8 mouse cellular contexts compared by ENCODE assay signal in the genomic region with DNA sequence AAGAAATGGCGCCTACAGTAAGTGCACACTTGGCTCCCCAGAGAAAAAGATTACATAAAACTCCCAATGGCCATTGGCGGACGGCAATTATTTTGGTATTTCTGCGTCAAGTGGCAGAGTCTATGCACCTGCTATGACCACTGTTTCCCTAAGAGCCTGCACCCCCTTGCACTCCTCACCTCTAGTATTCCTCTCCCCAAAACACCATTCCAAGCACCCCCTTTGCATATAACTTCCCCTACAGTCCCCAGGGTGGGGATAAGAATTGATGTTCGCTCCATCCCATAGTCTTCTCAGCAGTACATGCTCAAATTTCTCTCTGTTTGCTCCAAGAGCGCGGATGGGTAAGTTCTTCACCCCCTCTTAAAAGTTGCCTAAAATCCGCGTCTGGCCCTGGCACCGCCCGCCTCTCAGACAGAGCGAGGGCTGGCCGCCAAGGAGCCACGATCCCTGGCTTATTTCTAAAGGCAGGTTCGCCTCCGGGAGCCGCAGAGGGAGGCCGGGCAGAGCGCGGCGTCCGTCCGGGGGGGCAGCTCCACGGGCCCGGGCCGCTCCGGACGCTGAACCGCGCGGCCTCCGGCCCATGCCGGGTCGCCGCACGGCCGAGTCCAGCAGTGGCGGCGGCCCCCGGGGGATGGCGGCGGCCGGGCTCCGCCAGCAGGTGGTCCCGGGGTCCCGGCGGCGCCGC. TPM values are rescaled to one million over a fixed set of nuclear protein-coding genes. Genes with fewer than 3 reads are reported as not detected.
DNase-seq lines count a peak whose midpoint lies in the region; ATAC-seq lines count a peak whose summit lies in the region.

No protein-coding gene starts in this region.

- DNase-seq in urinary bladder, adult 18-20 months (ENCODE audit: low spot score in 2 of 2) = peak; percentile 24 to 50
- DNase-seq in urinary bladder, postnatal 10 days (ENCODE audit: low spot score) = no peak
- peak; percentile 56 for DNase-seq in embryo, embryonic 11 days
- peak; percentile 19 to 29 for DNase-seq in heart, adult 9 months (ENCODE audit: low spot score in 2 of 2)
- DNase-seq in kidney, adult 8-10 months = peak; percentile 41 to 65
- DNase-seq in lung, postnatal 10 days = peak; percentile 54

- peak; percentile 73 for ATAC-seq in stomach, embryonic 16.5 days (ENCODE audit: insufficient read depth, low FRiP score)
- ATAC-seq in megakaryocyte progenitor cell, adult 5-6 weeks (replicated peaks; ENCODE audit: poor library complexity) = no peak; the same call in 1 of the 2 replicates

- peak overlapping the region; percentile 72 for H3K4me3 ChIP-seq in stomach, embryonic 16.5 days (replicated peaks; ENCODE audit: low read length)

- peak overlapping the region; percentile 42 for H3K27ac ChIP-seq in stomach, embryonic 16.5 days (ENCODE audit: low read length)

- H3K4me1 ChIP-seq in stomach, embryonic 16.5 days (ENCODE audit: control insufficient read depth, insufficient read depth, low read length) = peaks cover 3% of the 10 kb centered on the region; the same call in 1 of the 2 replicates

- peak overlapping the region; percentile 81 for H3K9ac ChIP-seq in stomach, embryonic 16.5 days (ENCODE audit: low read length)

- peak overlapping the region; percentile 87 for H3K4me2 ChIP-seq in stomach, embryonic 16.5 days (ENCODE audit: low read depth, low read length)

- H3K27me3 ChIP-seq in stomach, embryonic 16.5 days (ENCODE audit: control insufficient read depth, insufficient read depth, low read length) = no peaks in the 10 kb centered on the region

- no peaks in the 10 kb centered on the region for H3K36me3 ChIP-seq in stomach, embryonic 16.5 days (ENCODE audit: control insufficient read depth, insufficient read depth, low read length)

- no peaks in the 10 kb centered on the region for H3K9me3 ChIP-seq in stomach, embryonic 16.5 days (replicated peaks; ENCODE audit: control insufficient read depth, low read length)

- 3% methylated on average over 48 of the region's 49 CpGs for WGBS in stomach, embryonic 16.5 days

RNA-seq across cellular contexts. Expression of a gene that starts 0.4 kb away (rescaled TPM):
- 2.9 and 3.6 TPM in 2 replicates for polyA plus RNA-seq in stomach, embryonic 16.5 days (2015; fragmentation: Nextera tagmentation; extraction: Ambion mirVana)
- total RNA-seq in megakaryocyte progenitor cell, adult 5-6 weeks (2015) = 0.59 and 0.64 TPM in 2 replicates
- 0.10 TPM in 1 of 2 replicates, not detected in the other for total RNA-seq in megakaryocyte progenitor cell, adult 5-6 weeks (2017)
